Mouse (Mus musculus): ENCODE results near the gene Actl11. TPM values are rescaled to one million over a fixed set of nuclear protein-coding genes. Genes with fewer than 3 reads are reported as not detected.

Actl11 gene
- polyA plus RNA-seq, 1 experiment from 2014 or later: not detected

GRCm38 (mm10) chr9:107963700-107964099, 35.4 kb downstream of the Actl11 start:
- Histone ChIP-seq H3K36me3 (ENCODE audit: control insufficient read depth, insufficient read depth, low read length) (peaks cover 51% of the 10 kb centered on the region), H3K4me1 (ENCODE audit: control insufficient read depth, insufficient read depth, low read length) (no peaks in the 10 kb centered on the region), H3K9me3 (ENCODE audit: control insufficient read depth, low read length) (no peaks in the 10 kb centered on the region), H3K4me3 (ENCODE audit: low read length) (no peak overlapping the region), H3K27me3 (ENCODE audit: control insufficient read depth, insufficient read depth, low read length) (no peaks in the 10 kb centered on the region), H3K27ac (ENCODE audit: low read depth, low read length) (no peak overlapping the region), H3K9ac (ENCODE audit: low read depth, low read length) (no peak overlapping the region), H3K4me2 (replicated peaks; ENCODE audit: low read depth, low read length) (no peak overlapping the region)
- ATAC-seq (ENCODE audit: low FRiP score, low TSS enrichment): peak; percentile 72
- WGBS: 25% methylated on average over 5 of the region's 5 CpGs

GRCm38 (mm10) chr9:107964681-107965080, 36.4 kb downstream of the Actl11 start:
- Histone ChIP-seq H3K9ac (ENCODE audit: low read depth, low read length) (no peak overlapping the region), H3K36me3 (ENCODE audit: control insufficient read depth, insufficient read depth, low read length) (peaks cover 45% of the 10 kb centered on the region)
- WGBS: 96% methylated on average over 9 of the region's 9 CpGs

GRCm38 (mm10) chr9:107966676-107967075, 38.4 kb downstream of the Actl11 start:
- no peak overlapping the region for H3K4me2 ChIP-seq (replicated peaks; ENCODE audit: low read depth, low read length)
- no peaks in the 10 kb centered on the region for H3K4me1 ChIP-seq (ENCODE audit: control insufficient read depth, insufficient read depth, low read length)
- H3K27ac ChIP-seq (ENCODE audit: low read depth, low read length): no peak overlapping the region
- no peak for ATAC-seq (ENCODE audit: low FRiP score, low TSS enrichment)
- 83% methylated on average over 10 of the region's 10 CpGs for WGBS
- no peaks in the 10 kb centered on the region for H3K27me3 ChIP-seq (ENCODE audit: control insufficient read depth, insufficient read depth, low read length)
- no peak overlapping the region for H3K4me3 ChIP-seq (ENCODE audit: low read length)
- peaks cover 43% of the 10 kb centered on the region for H3K36me3 ChIP-seq (ENCODE audit: control insufficient read depth, insufficient read depth, low read length)
- H3K9me3 ChIP-seq (ENCODE audit: control insufficient read depth, low read length): no peaks in the 10 kb centered on the region
- no peak overlapping the region for H3K9ac ChIP-seq (ENCODE audit: low read depth, low read length)

More at GRCm38 (mm10) chr9:107964681-107965080, 36.4 kb downstream of the Actl11 start:
- no peak overlapping the region for H3K27ac ChIP-seq (ENCODE audit: low read depth, low read length)
- no peaks in the 10 kb centered on the region for H3K27me3 ChIP-seq (ENCODE audit: control insufficient read depth, insufficient read depth, low read length)
- H3K4me3 ChIP-seq (ENCODE audit: low read length): no peak overlapping the region
- no peak overlapping the region for H3K4me2 ChIP-seq (replicated peaks; ENCODE audit: low read depth, low read length)
- no peaks in the 10 kb centered on the region for H3K9me3 ChIP-seq (ENCODE audit: control insufficient read depth, low read length)
- ATAC-seq (ENCODE audit: low FRiP score, low TSS enrichment): no peak
- no peaks in the 10 kb centered on the region for H3K4me1 ChIP-seq (ENCODE audit: control insufficient read depth, insufficient read depth, low read length)

- Histone ChIP-seq H3K4me2 (replicated peaks; ENCODE audit: low read depth, low read length) (no peak overlapping the region), H3K27me3 (ENCODE audit: control insufficient read depth, insufficient read depth, low read length) (no peaks in the 10 kb centered on the region), H3K27ac (ENCODE audit: low read depth, low read length) (no peak overlapping the region), H3K4me3 (ENCODE audit: low read length) (no peak overlapping the region), H3K9ac (ENCODE audit: low read depth, low read length) (no peak overlapping the region), H3K4me1 (ENCODE audit: control insufficient read depth, insufficient read depth, low read length) (no peaks in the 10 kb centered on the region), H3K9me3 (ENCODE audit: control insufficient read depth, low read length) (no peaks in the 10 kb centered on the region), H3K36me3 (ENCODE audit: control insufficient read depth, insufficient read depth, low read length) (peaks cover 40% of the 10 kb centered on the region)
- whole genome bisulfite sequencing: 89% methylated on average over 6 of the region's 6 CpGs
- ATAC-seq (ENCODE audit: low FRiP score, low TSS enrichment): no peak
These were observed 39.2 kb downstream of the Actl11 start for GRCm38 (mm10) chr9:107967437-107967836.

- ATAC-seq (ENCODE audit: low FRiP score, low TSS enrichment): no peak
- WGBS: 89% methylated on average over 7 of the region's 7 CpGs
- H3K36me3 ChIP-seq (ENCODE audit: control insufficient read depth, insufficient read depth, low read length): peaks cover 34% of the 10 kb centered on the region
These were observed 40.3 kb downstream of the Actl11 start for GRCm38 (mm10) chr9:107968531-107968930.

GRCm38 (mm10) chr9:107970311-107970710, 42.0 kb downstream of the Actl11 start:
- Histone ChIP-seq H3K4me3 (ENCODE audit: low read length) (no peak overlapping the region), H3K4me2 (replicated peaks; ENCODE audit: low read depth, low read length) (no peak overlapping the region), H3K27me3 (ENCODE audit: control insufficient read depth, insufficient read depth, low read length) (no peaks in the 10 kb centered on the region), H3K9me3 (ENCODE audit: control insufficient read depth, low read length) (no peaks in the 10 kb centered on the region), H3K27ac (ENCODE audit: low read depth, low read length) (no peak overlapping the region), H3K36me3 (ENCODE audit: control insufficient read depth, insufficient read depth, low read length) (peaks cover 25% of the 10 kb centered on the region), H3K9ac (ENCODE audit: low read depth, low read length) (no peak overlapping the region), H3K4me1 (ENCODE audit: control insufficient read depth, insufficient read depth, low read length) (no peaks in the 10 kb centered on the region)
- no peak for ATAC-seq (ENCODE audit: low FRiP score, low TSS enrichment)
- WGBS: 90% methylated on average over 5 of the region's 5 CpGs

More at GRCm38 (mm10) chr9:107968531-107968930, 40.3 kb downstream of the Actl11 start:
- no peaks in the 10 kb centered on the region for H3K27me3 ChIP-seq (ENCODE audit: control insufficient read depth, insufficient read depth, low read length)
- H3K27ac ChIP-seq (ENCODE audit: low read depth, low read length): no peak overlapping the region
- no peak overlapping the region for H3K4me2 ChIP-seq (replicated peaks; ENCODE audit: low read depth, low read length)
- H3K4me1 ChIP-seq (ENCODE audit: control insufficient read depth, insufficient read depth, low read length): no peaks in the 10 kb centered on the region
- no peaks in the 10 kb centered on the region for H3K9me3 ChIP-seq (ENCODE audit: control insufficient read depth, low read length)
- H3K4me3 ChIP-seq (ENCODE audit: low read length): no peak overlapping the region
- H3K9ac ChIP-seq (ENCODE audit: low read depth, low read length): no peak overlapping the region

- Histone ChIP-seq H3K9me3 (ENCODE audit: control insufficient read depth, low read length) (no peaks in the 10 kb centered on the region), H3K9ac (ENCODE audit: low read depth, low read length) (no peak overlapping the region), H3K4me1 (ENCODE audit: control insufficient read depth, insufficient read depth, low read length) (peaks cover 4% of the 10 kb centered on the region; the same call in 1 of the 2 replicates), H3K27me3 (ENCODE audit: control insufficient read depth, insufficient read depth, low read length) (no peaks in the 10 kb centered on the region), H3K36me3 (ENCODE audit: control insufficient read depth, insufficient read depth, low read length) (peaks cover 25% of the 10 kb centered on the region), H3K4me2 (replicated peaks; ENCODE audit: low read depth, low read length) (no peak overlapping the region), H3K4me3 (ENCODE audit: low read length) (no peak overlapping the region), H3K27ac (ENCODE audit: low read depth, low read length) (no peak overlapping the region)
- no peak for ATAC-seq (ENCODE audit: low FRiP score, low TSS enrichment)
- WGBS: 67% methylated on average over 8 of the region's 8 CpGs
These were observed 43.6 kb downstream of the Actl11 start for GRCm38 (mm10) chr9:107971690-107972541.

- no peak for ATAC-seq (ENCODE audit: low FRiP score, low TSS enrichment)
- 80% methylated on average over 10 of the region's 10 CpGs for WGBS
- H3K9me3 ChIP-seq (ENCODE audit: control insufficient read depth, low read length): no peaks in the 10 kb centered on the region
- no peak overlapping the region for H3K27ac ChIP-seq (ENCODE audit: low read depth, low read length)
- H3K36me3 ChIP-seq (ENCODE audit: control insufficient read depth, insufficient read depth, low read length): peaks cover 17% of the 10 kb centered on the region; the same call in 1 of the 2 replicates
- no peak overlapping the region for H3K4me3 ChIP-seq (ENCODE audit: low read length)
- H3K4me2 ChIP-seq (replicated peaks; ENCODE audit: low read depth, low read length): no peak overlapping the region
- H3K4me1 ChIP-seq (ENCODE audit: control insufficient read depth, insufficient read depth, low read length): peaks cover 4% of the 10 kb centered on the region; the same call in 1 of the 2 replicates
- H3K27me3 ChIP-seq (ENCODE audit: control insufficient read depth, insufficient read depth, low read length): no peaks in the 10 kb centered on the region
- no peak overlapping the region for H3K9ac ChIP-seq (ENCODE audit: low read depth, low read length)
These were observed 46.4 kb downstream of the Actl11 start for GRCm38 (mm10) chr9:107974491-107975171.

Data from kidney, embryonic 14.5 days (tissue).